Mouse (Mus musculus) right cerebral cortex, adult 2 months (tissue): ENCODE results near the gene Nfasc.
A peak's percentile ranks its signal among the peaks of the same experiment; 100 is the strongest.

ENCODE experiments used
- DNase-seq, 2 experiments: peaks; one replicate each; pipeline ENCODE4 v3.0.0; 2021 to 2022; ENCODE audit warnings: low spot score in 2 of 2

The Nfasc gene

GRCm38 (mm10) chr1:132585376-132585775, 156.2 kb downstream of the Nfasc start:
- DNase-seq = no peak

- DNase-seq = no peak
Observed at GRCm38 (mm10) chr1:132582998-132583604, 158.5 kb downstream of the Nfasc start.

- no peak for DNase-seq
Observed at GRCm38 (mm10) chr1:132581845-132582839, 159.5 kb downstream of the Nfasc start.

- no peak for DNase-seq
Observed at GRCm38 (mm10) chr1:132580063-132580462, 161.5 kb downstream of the Nfasc start.

GRCm38 (mm10) chr1:132576845-132577244, 164.8 kb downstream of the Nfasc start:
- no peak for DNase-seq

GRCm38 (mm10) chr1:132572851-132573250, 168.7 kb downstream of the Nfasc start:
- DNase-seq = no peak

- DNase-seq = no peak
Observed at GRCm38 (mm10) chr1:132571613-132572012, 170.0 kb downstream of the Nfasc start.

- no peak for DNase-seq
Observed at GRCm38 (mm10) chr1:132570906-132571305, 170.7 kb downstream of the Nfasc start.

- no peak for DNase-seq
Observed at GRCm38 (mm10) chr1:132570068-132570780, 171.4 kb downstream of the Nfasc start.

- DNase-seq = no peak
Observed at GRCm38 (mm10) chr1:132569516-132569915, 172.1 kb downstream of the Nfasc start.

- no peak for DNase-seq
Observed at GRCm38 (mm10) chr1:132567336-132568125, 174.1 kb downstream of the Nfasc start.

GRCm38 (mm10) chr1:132565766-132566165, 175.8 kb downstream of the Nfasc start:
- no peak for DNase-seq

- no peak for DNase-seq
Observed at GRCm38 (mm10) chr1:132564946-132565345, 176.7 kb downstream of the Nfasc start.

GRCm38 (mm10) chr1:132562337-132562795, 179.2 kb downstream of the Nfasc start:
- DNase-seq = no peak

- no peak for DNase-seq
Observed at GRCm38 (mm10) chr1:132560907-132561700, 180.5 kb downstream of the Nfasc start.

- DNase-seq = no peak
Observed at GRCm38 (mm10) chr1:132559045-132559444, 182.6 kb downstream of the Nfasc start.

GRCm38 (mm10) chr1:132557901-132558631, 183.5 kb downstream of the Nfasc start:
- peak in 1 of 2 experiments; percentile 41 for DNase-seq

GRCm38 (mm10) chr1:132543789-132544188, 197.8 kb downstream of the Nfasc start:
- no peak for DNase-seq

GRCm38 (mm10) chr1:132542762-132543306, 198.8 kb downstream of the Nfasc start, which contains the start of gene Cntn2:
Cntn2 (minus strand) TSS chr1:132543256.
- DNase-seq = peak; percentile 71 to 76
